Mouse (Mus musculus): ENCODE measurements at regions not wholly inside any gene's neighbourhood (a gene's known extent, or its start where the extent isn't known, plus 50 kb on each side); places are given as distances from the start of the nearest gene placed in this dataset.

- DNase-seq (ENCODE audit: low read depth, low spot score), result no peak
Observed at GRCm38 (mm10) chr3:70097813-70098212, 90.4 kb downstream of the Otol1 start.

DNA sequence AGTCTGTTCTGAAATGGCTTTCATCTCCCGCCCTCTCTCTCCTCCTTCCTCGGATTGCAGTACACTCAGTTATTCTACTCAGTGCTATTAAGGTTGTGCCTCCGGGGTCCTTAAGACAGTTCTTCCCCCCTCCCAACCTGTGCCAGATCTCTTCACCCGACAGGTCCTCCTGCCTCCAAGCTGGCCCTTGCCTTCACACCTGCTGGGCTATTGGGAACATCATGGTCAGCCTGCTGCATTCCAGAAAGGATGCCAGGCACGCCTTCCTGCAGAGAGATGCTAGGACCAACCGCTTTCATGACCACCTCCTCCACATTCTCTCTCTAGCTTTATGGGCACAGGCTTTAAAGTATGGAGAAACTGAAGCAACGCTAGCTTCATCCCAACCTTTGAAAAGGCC is 94.7 kb downstream of the Otol1 start:
- DNase-seq (ENCODE audit: low read depth, low spot score), result no peak

DNA sequence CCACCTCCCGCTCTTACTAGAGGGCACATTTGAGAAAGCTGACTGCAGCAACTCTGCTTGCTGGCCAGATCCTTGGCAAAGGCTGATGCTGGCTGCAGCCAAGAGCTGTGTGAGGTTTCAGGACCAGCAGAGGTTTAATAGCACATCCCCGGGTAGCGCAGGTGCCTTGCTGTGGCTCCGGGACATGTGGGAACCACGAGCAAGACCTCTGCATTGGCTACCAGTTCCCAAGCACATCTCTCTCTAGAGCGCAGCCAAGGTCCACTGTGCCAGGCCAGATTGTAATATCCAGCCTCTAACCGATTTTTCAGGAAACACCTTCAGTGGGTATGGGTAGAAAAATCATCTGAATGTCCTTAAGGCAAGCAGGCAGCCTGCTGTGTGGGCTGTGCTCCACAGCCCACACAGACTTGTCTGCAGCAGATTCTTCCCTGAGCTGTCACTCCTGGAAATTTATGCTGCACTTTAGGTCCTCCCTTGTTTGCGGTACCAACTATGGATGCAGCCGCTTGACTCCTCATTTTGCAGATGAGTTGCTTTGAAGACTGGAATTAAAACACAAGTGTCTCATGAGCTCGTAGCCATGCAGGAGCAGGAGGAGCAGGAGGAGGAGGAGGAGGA is 95.3 kb downstream of the Otol1 start:
- no peak for DNase-seq (ENCODE audit: low read depth, low spot score)

DNA sequence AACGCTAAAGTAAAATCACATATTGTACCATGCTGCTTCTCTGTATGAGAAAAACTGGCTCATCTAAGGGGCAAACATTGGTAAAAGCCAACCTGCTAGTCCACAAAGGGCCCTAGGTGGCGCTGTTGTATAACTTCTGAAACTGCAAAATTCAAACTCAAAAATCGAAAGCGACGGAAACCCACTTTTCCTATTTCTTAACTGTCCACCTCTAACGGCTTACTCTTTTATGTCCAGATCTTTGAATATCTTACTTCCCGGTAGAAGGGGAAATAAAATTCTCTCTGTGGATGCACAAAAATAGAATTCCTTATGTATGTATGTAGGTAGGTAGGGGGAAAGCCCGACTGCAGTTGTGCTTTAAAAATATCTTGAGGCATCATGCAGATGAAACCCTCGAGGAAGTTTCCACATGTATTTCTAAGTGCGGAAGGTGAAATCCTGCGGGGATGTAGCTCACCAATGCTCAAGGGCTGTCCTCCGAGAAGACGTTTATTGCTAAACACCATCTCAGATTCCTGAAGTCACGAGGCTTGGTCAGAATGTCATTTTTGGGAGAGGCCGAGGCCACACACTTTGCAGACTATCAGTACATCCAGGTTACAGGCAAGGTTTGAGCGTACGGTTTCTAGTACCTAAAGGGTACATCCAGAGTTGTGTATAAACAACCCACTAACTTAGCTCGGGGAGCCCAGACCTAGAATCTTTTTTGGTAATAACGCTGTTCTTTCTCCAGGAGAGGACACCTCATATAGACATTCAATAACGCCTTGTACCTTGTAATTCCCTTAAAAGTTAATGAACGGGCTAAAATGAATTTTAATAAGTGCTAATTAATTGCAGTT is 96.8 kb downstream of the Otol1 start:
- peak; percentile 66 for DNase-seq (ENCODE audit: low read depth, low spot score)

- peak; percentile 35 for DNase-seq (ENCODE audit: low read depth, low spot score)
Observed at GRCm38 (mm10) chr3:70104828-70105399, 97.5 kb downstream of the Otol1 start.

DNA sequence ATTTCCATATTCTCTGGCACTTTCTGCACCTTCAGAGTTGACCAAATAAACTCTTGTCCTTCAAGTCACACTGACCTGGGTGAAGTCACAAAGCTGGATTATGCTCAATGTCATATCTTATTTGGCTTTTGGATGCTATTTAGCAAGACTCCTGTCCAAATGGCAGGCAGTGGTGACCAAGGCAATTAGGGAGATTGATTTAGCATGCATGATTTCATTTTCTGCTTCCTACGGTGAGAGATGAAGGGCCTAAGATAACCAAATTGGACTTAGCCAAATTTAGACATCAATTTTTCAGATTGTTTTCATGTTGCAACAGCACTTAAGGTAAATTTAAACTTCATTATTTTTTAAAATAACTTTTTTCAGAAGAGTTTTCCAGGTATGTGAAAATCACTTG is 98.1 kb downstream of the Otol1 start:
- no peak for DNase-seq (ENCODE audit: low read depth, low spot score)

GRCm38 (mm10) chr3:70106141-70106540 is 98.7 kb downstream of the Otol1 start:
- DNase-seq (ENCODE audit: low read depth, low spot score), result no peak

DNA sequence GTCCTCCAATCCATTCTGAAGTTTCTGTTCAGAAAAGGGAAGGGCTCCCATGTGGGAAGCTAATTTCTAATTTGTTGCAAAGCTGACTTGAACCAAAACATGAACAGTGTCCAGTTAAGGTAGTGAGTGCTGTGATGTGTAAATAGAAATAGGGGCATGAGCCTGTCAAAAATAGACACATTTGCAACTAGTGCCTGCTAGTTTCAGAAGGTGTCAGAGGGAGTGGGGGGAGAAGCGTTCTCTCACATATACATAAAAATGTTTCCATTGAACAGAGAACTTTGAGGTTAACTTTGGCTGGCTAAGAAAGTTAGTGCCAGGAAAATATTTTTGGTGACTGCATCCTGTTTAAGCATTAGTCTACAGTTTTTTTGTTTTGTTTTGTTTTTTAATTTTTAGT is 118.8 kb downstream of the Otol1 start:
- DNase-seq (ENCODE audit: low read depth, low spot score), result no peak

GRCm38 (mm10) chr3:70130241-70131029 is 123.0 kb downstream of the Otol1 start:
- no peak for DNase-seq (ENCODE audit: low read depth, low spot score)

DNA sequence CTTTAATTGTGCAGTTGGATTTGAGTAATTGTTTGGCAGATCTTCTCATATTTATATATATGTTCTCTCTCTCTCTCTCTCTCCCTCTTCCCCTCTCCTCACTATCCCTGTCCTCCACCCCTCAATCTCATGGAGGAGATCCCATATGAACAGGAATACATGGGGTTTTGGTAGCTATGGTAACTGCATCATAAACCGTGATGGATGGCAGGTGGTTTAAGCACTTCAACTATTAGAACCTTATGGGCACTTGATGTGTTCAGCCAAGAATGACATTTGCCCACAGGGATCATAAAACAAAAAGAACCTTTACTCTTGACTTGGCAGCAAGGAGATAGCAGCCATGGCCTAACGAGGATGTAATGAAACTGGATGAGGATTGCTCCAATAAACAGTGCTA is 127.5 kb downstream of the Otol1 start:
- DNase-seq (ENCODE audit: low read depth, low spot score), result no peak

GRCm38 (mm10) chr3:70138488-70138887 is 131.1 kb downstream of the Otol1 start:
- DNase-seq (ENCODE audit: low read depth, low spot score), result no peak

DNA sequence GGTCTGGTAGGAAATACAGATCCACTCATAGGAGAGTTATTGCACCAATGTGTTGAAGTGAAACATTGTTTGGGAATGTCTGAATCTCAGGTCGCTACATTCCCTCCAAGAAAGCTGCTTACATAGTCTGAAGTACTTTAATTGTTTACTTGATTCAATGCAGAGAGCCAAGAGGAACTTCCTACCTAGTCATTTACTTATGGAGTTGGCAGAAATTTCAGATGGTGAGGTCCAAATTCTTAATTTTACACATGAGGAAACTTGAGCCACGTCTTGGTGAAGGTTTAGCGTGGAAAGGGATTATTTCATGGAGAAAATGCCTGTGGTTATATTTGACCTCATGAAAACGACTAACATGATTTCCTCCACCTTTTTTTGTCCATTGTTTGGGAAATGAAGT is 131.5 kb downstream of the Otol1 start:
- no peak for DNase-seq (ENCODE audit: low read depth, low spot score)

DNA sequence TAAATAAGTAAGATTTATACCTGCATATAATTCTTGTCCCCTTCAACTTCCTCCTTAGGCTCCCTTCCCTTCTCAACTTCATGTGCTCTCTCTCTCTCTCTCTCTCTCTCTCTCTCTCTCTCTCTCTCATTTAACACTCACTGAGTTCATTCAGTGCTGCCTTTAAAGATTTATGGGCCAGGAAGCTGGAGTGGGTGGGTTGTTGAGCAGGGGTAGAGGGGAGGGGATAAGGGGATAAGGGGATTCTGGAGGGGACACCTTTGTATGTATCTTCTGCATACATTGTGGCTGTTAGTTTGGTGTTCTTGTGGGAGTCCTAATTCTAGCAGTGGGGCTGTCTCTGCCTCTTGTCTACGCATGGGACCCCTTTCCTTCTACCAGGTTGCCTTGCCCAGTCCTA is 138.3 kb downstream of the Otol1 start:
- DNase-seq (ENCODE audit: low read depth, low spot score), result no peak

GRCm38 (mm10) chr3:70151156-70151555 is 143.7 kb downstream of the Otol1 start:
- DNase-seq (ENCODE audit: low read depth, low spot score), result no peak

DNA sequence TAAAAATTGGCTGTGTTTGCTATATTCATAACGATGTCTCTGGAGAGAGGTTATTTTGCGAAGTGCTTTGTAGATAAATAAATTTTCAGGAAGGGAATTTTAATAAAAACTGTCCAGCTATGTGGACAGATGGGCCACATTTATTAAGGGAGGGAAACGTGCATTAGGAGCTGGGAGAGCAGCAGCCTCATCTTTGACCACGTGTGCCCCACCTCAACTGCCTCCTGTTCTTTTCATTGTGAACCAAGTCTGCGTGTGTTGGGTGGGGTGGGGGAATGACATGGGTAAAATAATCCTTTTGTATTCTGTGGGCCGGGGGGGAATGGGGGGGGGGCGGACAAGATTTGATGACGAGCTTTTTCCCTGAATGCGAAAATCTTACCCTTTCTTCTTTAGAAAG is 152.6 kb downstream of the Otol1 start:
- no peak for DNase-seq (ENCODE audit: low read depth, low spot score)

DNA sequence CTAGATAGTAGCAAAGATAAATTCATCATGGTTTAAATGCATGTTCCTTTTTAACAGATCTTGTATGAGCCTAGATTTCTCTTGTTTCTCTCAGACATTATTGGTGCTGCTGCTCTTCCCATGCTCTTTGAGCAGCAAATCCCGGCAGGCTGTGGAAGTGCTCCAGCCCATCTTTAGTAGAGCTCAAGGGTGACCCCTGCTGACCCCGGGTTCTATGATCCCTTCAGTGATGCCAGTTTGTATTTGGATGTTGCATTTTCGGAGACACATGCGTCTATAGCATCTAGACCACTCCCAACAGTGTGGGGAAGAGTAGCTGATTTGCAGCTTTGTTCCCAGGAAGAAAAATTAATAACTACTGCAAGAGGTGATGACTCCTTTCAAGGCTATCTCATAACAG is 164.3 kb downstream of the Otol1 start:
- DNase-seq (ENCODE audit: low read depth, low spot score), result no peak

- DNase-seq (ENCODE audit: low read depth, low spot score), result no peak
Observed at GRCm38 (mm10) chr3:70176391-70176790, 169.0 kb downstream of the Otol1 start.

- DNase-seq (ENCODE audit: low read depth, low spot score), result no peak
Observed at GRCm38 (mm10) chr3:70181611-70182010, 174.2 kb downstream of the Otol1 start.

GRCm38 (mm10) chr3:70190741-70191140 is 183.3 kb downstream of the Otol1 start:
- no peak for DNase-seq (ENCODE audit: low read depth, low spot score)

DNA sequence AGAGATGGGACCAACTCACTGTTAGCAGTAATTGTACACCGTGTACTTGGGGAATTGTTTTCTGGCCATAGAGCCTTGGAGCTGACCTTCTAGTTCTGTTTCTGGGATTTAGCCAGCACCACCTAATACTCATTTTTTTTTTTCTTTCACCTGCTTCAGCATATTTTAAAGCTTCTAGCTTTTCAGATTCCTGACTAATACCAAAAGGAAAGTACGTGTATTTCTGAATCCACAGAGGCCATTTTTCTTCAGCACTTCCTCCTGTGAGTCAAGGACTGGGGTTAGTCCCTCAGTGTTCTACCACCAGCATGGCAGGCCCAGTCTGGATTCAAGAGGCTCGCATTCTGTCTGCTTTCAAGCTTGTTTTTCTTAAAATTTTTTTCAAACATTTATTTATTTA is 189.3 kb downstream of the Otol1 start:
- no peak for DNase-seq (ENCODE audit: low read depth, low spot score)

DNA sequence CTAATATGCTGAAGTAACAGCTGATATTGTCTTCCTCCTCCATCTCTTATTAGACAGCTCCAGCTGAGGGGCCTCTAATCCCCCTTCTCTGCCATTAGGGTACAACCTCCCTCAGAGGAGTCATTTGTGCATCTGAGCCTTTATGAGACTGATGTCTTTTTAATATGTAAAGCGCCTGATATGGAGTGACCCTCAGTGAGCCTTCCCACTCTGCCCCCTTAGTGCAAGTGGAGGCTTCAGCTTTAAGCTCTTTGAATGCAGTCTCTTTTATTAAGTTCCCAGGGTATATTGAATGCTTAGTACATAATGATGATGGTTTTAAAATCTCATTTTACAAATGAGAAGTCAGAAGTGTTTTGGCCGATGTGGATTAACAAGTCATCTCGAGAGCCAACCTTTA is 191.5 kb downstream of the Otol1 start:
- DNase-seq (ENCODE audit: low read depth, low spot score), result no peak

- DNase-seq (ENCODE audit: low read depth, low spot score), result no peak
Observed at GRCm38 (mm10) chr3:70201334-70201943, 194.0 kb downstream of the Otol1 start.

Measured in CD4-positive, CD25-positive, alpha-beta regulatory T cell, adult 2 months (primary cell).